Comparison of ENCODE assay signal across 8 mouse cellular contexts in the genomic region with DNA sequence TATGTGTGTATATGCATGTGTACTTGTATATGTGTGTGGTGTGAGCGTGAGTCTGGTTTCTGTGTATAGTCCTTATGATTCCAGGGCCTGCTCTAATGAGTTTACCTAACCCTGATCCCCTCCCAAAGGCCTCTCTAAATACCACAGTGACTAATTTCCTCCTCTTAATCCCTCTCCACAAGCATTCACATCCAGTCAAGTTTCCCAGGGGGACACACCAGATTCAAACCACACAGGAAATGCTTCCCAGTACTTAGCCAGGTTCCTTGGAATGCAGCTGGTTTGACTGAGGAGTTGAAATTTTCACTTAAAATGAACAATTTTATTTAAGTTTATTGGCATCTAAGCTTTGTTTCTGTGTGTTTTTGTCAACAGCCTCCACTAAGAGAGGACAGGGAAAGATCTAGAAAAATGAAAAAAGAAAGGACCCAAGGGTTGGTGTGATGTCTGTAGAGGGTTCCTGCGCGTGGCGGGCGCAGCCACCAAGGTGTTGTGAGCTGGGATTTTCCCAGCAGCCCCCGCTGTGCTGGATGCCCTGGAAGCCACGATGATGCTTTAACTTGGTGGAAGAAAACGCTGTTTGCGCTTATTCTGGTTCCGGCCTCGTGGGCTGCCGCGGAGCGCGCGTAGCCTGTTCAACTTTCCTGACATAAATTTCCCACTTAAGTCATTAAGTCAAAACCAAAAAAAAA. TPM values are rescaled to one million over a fixed set of nuclear protein-coding genes. Genes with fewer than 3 reads are reported as not detected.
A peak's percentile ranks its signal among the peaks of the same experiment; 100 is the strongest.
DNase-seq lines count a peak whose midpoint lies in the region; ATAC-seq lines count a peak whose summit lies in the region.

No protein-coding gene starts in this region.

- no peak for DNase-seq in kidney, postnatal 4 days
- peak; percentile 67 for DNase-seq in Muller cell, postnatal 12 days (ENCODE audit: inconsistent ontology term)
- DNase-seq in liver, embryonic 13.5 days: no peak
- no peak for DNase-seq in spleen, adult 12 weeks (ENCODE audit: low spot score)
- DNase-seq in yolk sac, embryonic 10.5 days (ENCODE audit: low spot score): no peak
- DNase-seq in kidney, adult 8-10 months: no peak

- H3K4me3 ChIP-seq in kidney, embryonic 15.5 days (replicated peaks): peak overlapping the region; percentile 31
- H3K4me3 ChIP-seq in forebrain, embryonic 16.5 days (replicated peaks; ENCODE audit: low read length): peak overlapping the region; percentile 50
- peak overlapping the region; percentile 50 for H3K4me3 ChIP-seq in liver, embryonic 13.5 days (replicated peaks)

- H3K9ac ChIP-seq in kidney, embryonic 15.5 days: no peak overlapping the region
- peak overlapping the region; percentile 63 for H3K9ac ChIP-seq in forebrain, embryonic 16.5 days (replicated peaks; ENCODE audit: low read depth, low read length)
- peak overlapping the region; percentile 63 for H3K9ac ChIP-seq in liver, embryonic 13.5 days

- H3K27ac ChIP-seq in kidney, embryonic 15.5 days: no peak overlapping the region
- H3K27ac ChIP-seq in forebrain, embryonic 16.5 days (ENCODE audit: low read length): no peak overlapping the region
- H3K27ac ChIP-seq in liver, embryonic 13.5 days: no peak overlapping the region; the same call in 1 of the 2 replicates

- no peaks in the 10 kb centered on the region for H3K9me3 ChIP-seq in kidney, embryonic 15.5 days (replicated peaks)
- no peaks in the 10 kb centered on the region for H3K9me3 ChIP-seq in forebrain, embryonic 16.5 days (ENCODE audit: control insufficient read depth, low read length)
- H3K9me3 ChIP-seq in liver, embryonic 13.5 days (replicated peaks): no peaks in the 10 kb centered on the region

- 0 out of 2 replicates have a peak, but pooled peaks cover under 1% of the 10 kb centered on the region for H3K36me3 ChIP-seq in kidney, embryonic 15.5 days
- H3K36me3 ChIP-seq in forebrain, embryonic 16.5 days (ENCODE audit: control insufficient read depth, insufficient read depth): no peaks in the 10 kb centered on the region
- H3K36me3 ChIP-seq in liver, embryonic 13.5 days: peaks cover 7% of the 10 kb centered on the region

- WGBS in kidney, embryonic 15.5 days: 9% methylated on average over 16 of the region's 16 CpGs
- WGBS in forebrain, embryonic 16.5 days: 5% methylated on average over 16 of the region's 16 CpGs
- 17% methylated on average over 16 of the region's 16 CpGs for WGBS in liver, embryonic 13.5 days (ENCODE audit: insufficient replicate concordance)

- no peaks in the 10 kb centered on the region for H3K27me3 ChIP-seq in kidney, embryonic 15.5 days
- H3K27me3 ChIP-seq in forebrain, embryonic 16.5 days (replicated peaks; ENCODE audit: control insufficient read depth, insufficient read depth, low read length): no peaks in the 10 kb centered on the region
- no peaks in the 10 kb centered on the region for H3K27me3 ChIP-seq in liver, embryonic 13.5 days

- peak overlapping the region; percentile 63 for H3K4me2 ChIP-seq in kidney, embryonic 15.5 days
- H3K4me2 ChIP-seq in forebrain, embryonic 16.5 days (ENCODE audit: low read length): peak overlapping the region; percentile 91
- peak overlapping the region; percentile 73 for H3K4me2 ChIP-seq in liver, embryonic 13.5 days

- peaks cover 28% of the 10 kb centered on the region for H3K4me1 ChIP-seq in kidney, embryonic 15.5 days
- H3K4me1 ChIP-seq in forebrain, embryonic 16.5 days (replicated peaks; ENCODE audit: control insufficient read depth, insufficient read depth, low read length): peaks cover 12% of the 10 kb centered on the region
- H3K4me1 ChIP-seq in liver, embryonic 13.5 days (replicated peaks): peaks cover 39% of the 10 kb centered on the region

- ATAC-seq in kidney, embryonic 15.5 days (replicated peaks; ENCODE audit: low FRiP score): no peak
- ATAC-seq in forebrain, embryonic 16.5 days: peak; percentile 32; the same call in 1 of the 2 replicates
- ATAC-seq in liver, embryonic 13.5 days (ENCODE audit: low read depth): no peak

RNA-seq across cellular contexts. Expression of gene Il21r, which starts 22.5 kb away (rescaled TPM):
- polyA plus RNA-seq in kidney, embryonic 15.5 days (2015; fragmentation: Nextera tagmentation; extraction: Ambion mirVana): 0.24 and 0.31 TPM in 2 replicates
- polyA plus RNA-seq in forebrain, embryonic 16.5 days (2015; fragmentation: Nextera tagmentation; extraction: Ambion mirVana): 0.22 and 0.37 TPM in 2 replicates
- polyA plus RNA-seq in liver, embryonic 13.5 days (2015; fragmentation: Nextera tagmentation; extraction: Ambion mirVana): 0.95 and 1.1 TPM in 2 replicates

RNA-seq across cellular contexts. Expression of gene Il4ra, which starts 28.9 kb away (rescaled TPM):
- 8.6 and 10.4 TPM in 2 replicates for polyA plus RNA-seq in kidney, embryonic 15.5 days (2015; fragmentation: Nextera tagmentation; extraction: Ambion mirVana)
- polyA plus RNA-seq in forebrain, embryonic 16.5 days (2015; fragmentation: Nextera tagmentation; extraction: Ambion mirVana): 2.4 and 2.5 TPM in 2 replicates
- polyA plus RNA-seq in liver, embryonic 13.5 days (2015; fragmentation: Nextera tagmentation; extraction: Ambion mirVana): 2.9 and 3.1 TPM in 2 replicates
